Mouse (Mus musculus) embryonic stem cell, embryonic (primary cell): ENCODE data around the gene Defb28.

ENCODE experiments used
- CTCF ChIA-PET, 4 experiments: fragments of 300-600 bp in 2 of 4; fragments of 350-600 bp in 2 of 4; sonication (Branson Sonifier 250); formaldehyde crosslinking; loops; one replicate each; lab custom pipeline; 2022; ENCODE audit warnings: inconsistent platforms in 2 of 4; lab: Charles Lee
- POLR2A ChIA-PET, 4 experiments: fragments of 300-600 bp in 2 of 4; fragments of 350-600 bp in 2 of 4; sonication (Branson Sonifier 250); formaldehyde crosslinking; loops; one replicate each; lab custom pipeline; 2022; ENCODE audit warnings: antibody characterized with exemption in 4 of 4, inconsistent platforms in 1 of 4; lab: Charles Lee

The Defb28 gene

GRCm38 (mm10) chr2:152517981-152518380, at the start of gene Defb28:
Gene Defb28 (plus strand): TSS chr2:152518255.
- ChIA-PET CTCF (interaction anchor here in 2 of 4 experiments (0.5 to 1.1 kb wide), 3 partner anchors 54 to 702 kb away, joined by 3 to 5 read pairs (median 4); partner anchors contain the start of gene Defb21 (in 1 of the 2)), POLR2A (interaction anchor here in 1 of 4 experiments (1.2 kb wide), 1 partner anchor 168 kb away, joined by 3 read pairs; no protein-coding TSS in a partner anchor)

GRCm38 (mm10) chr2:152470973-152471372, 47.1 kb upstream of the Defb28 start:
- POLR2A ChIA-PET: no interaction called here
- CTCF ChIA-PET: no interaction called here

GRCm38 (mm10) chr2:152472434-152472833, 45.6 kb upstream of the Defb28 start:
- CTCF ChIA-PET: interaction anchor here in 3 of 4 experiments (0.6 to 2.2 kb wide), 3 partner anchors 12 to 100 kb away, joined by 3 to 4 read pairs (median 4); partner anchors contain the start of gene Defb21 (in 1 of the 3)
- POLR2A ChIA-PET: interaction anchor here in 1 of 4 experiments (0.7 kb wide), 1 partner anchor 25 kb away, joined by 3 read pairs; no protein-coding TSS in a partner anchor

GRCm38 (mm10) chr2:152476763-152477162, 41.3 kb upstream of the Defb28 start, which contains the start of gene Defb20:
Gene Defb20 (plus strand): TSS chr2:152477063.
- POLR2A ChIA-PET: no interaction called here

GRCm38 (mm10) chr2:152480881-152481280, 37.2 kb upstream of the Defb28 start:
- CTCF ChIA-PET: no interaction called here
- POLR2A ChIA-PET: no interaction called here

More at GRCm38 (mm10) chr2:152476763-152477162, 41.3 kb upstream of the Defb28 start, which contains the start of gene Defb20:
- CTCF ChIA-PET: interaction anchor here in 1 of 4 experiments (0.6 kb wide), 1 partner anchor 68 kb away, joined by 3 read pairs; no protein-coding TSS in a partner anchor

- CTCF ChIA-PET: no interaction called here
- POLR2A ChIA-PET: no interaction called here
Observed at GRCm38 (mm10) chr2:152481726-152482125, 36.3 kb upstream of the Defb28 start.

GRCm38 (mm10) chr2:152487024-152487423, 31.0 kb upstream of the Defb28 start:
- ChIA-PET CTCF (interaction anchor here in 2 of 4 experiments (0.6 to 1.0 kb wide), 4 partner anchors 23 to 777 kb away, joined by 3 to 12 read pairs (median 3); no protein-coding TSS in a partner anchor), POLR2A (interaction anchor here in 1 of 4 experiments (0.6 kb wide), 1 partner anchor 381 kb away, joined by 6 read pairs; no protein-coding TSS in a partner anchor)

GRCm38 (mm10) chr2:152490038-152490437, 28.0 kb upstream of the Defb28 start, which contains the start of gene Defb22:
Gene Defb22 (minus strand): TSS chr2:152490138.
- ChIA-PET CTCF (interaction anchor here in 3 of 4 experiments (0.5 to 1.3 kb wide), 3 partner anchors 94 to 127 kb away, joined by 3 to 7 read pairs (median 3); no protein-coding TSS in a partner anchor), POLR2A (interaction anchor here in 2 of 4 experiments (0.9 to 1.2 kb wide), 2 partner anchors 9 to 196 kb away, joined by 3 to 4 read pairs; no protein-coding TSS in a partner anchor)

- POLR2A ChIA-PET: interaction anchor here in 1 of 4 experiments (0.5 to 1.0 kb wide), 2 partner anchors 45 to 442 kb away, joined by 3 read pairs; no protein-coding TSS in a partner anchor
- CTCF ChIA-PET: interaction anchor here in 3 of 4 experiments (0.5 to 1.3 kb wide), 5 partner anchors 15 to 130 kb away, joined by 3 to 6 read pairs (median 3); no protein-coding TSS in a partner anchor
Observed at GRCm38 (mm10) chr2:152493151-152493550, 24.9 kb upstream of the Defb28 start.

GRCm38 (mm10) chr2:152498020-152498419, 20.0 kb upstream of the Defb28 start:
- ChIA-PET POLR2A (interaction anchor here in 3 of 4 experiments (0.6 to 1.9 kb wide), 7 partner anchors 8 to 278 kb away, joined by 3 to 7 read pairs (median 4); partner anchors contain the start of genes Defb22 (in 1 of the 3) and Defb23 (in 1 of the 3)), CTCF (interaction anchor here (0.5 to 1.5 kb wide), 5 partner anchors 47 to 248 kb away, joined by 3 to 10 read pairs (median 6); no protein-coding TSS in a partner anchor)

GRCm38 (mm10) chr2:152500204-152500862, 17.7 kb upstream of the Defb28 start:
- CTCF ChIA-PET: interaction anchor here in 3 of 4 experiments (0.6 to 1.2 kb wide), 4 partner anchors 104 to 204 kb away, joined by 3 to 5 read pairs (median 4); no protein-coding TSS in a partner anchor
- POLR2A ChIA-PET: interaction anchor here in 2 of 4 experiments (0.5 to 0.9 kb wide), 3 partner anchors 135 to 906 kb away, joined by 3 to 4 read pairs (median 3); no protein-coding TSS in a partner anchor

GRCm38 (mm10) chr2:152500863-152501229, 17.2 kb upstream of the Defb28 start:
- POLR2A ChIA-PET: interaction anchor here in 2 of 4 experiments (0.5 to 0.9 kb wide), 2 partner anchors 136 to 169 kb away, joined by 3 to 4 read pairs; no protein-coding TSS in a partner anchor

GRCm38 (mm10) chr2:152503950-152504349, 14.1 kb upstream of the Defb28 start:
- POLR2A ChIA-PET: interaction anchor here in 2 of 4 experiments (0.6 kb wide), 2 partner anchors 64 to 327 kb away, joined by 3 to 8 read pairs; no protein-coding TSS in a partner anchor
- CTCF ChIA-PET: interaction anchor here in 1 of 4 experiments (0.6 kb wide), 1 partner anchor 68 kb away, joined by 4 read pairs; no protein-coding TSS in a partner anchor

More at GRCm38 (mm10) chr2:152500863-152501229, 17.2 kb upstream of the Defb28 start:
- CTCF ChIA-PET: interaction anchor here in 3 of 4 experiments (1.0 to 1.2 kb wide), 3 partner anchors 105 to 138 kb away, joined by 3 to 5 read pairs (median 4); no protein-coding TSS in a partner anchor

- POLR2A ChIA-PET: no interaction called here
Observed at GRCm38 (mm10) chr2:152511592-152511991, 6.5 kb upstream of the Defb28 start, which contains the start of gene Defb26. Gene Defb26 (minus strand): TSS chr2:152511692.

GRCm38 (mm10) chr2:152516084-152516483, 2.0 kb upstream of the Defb28 start:
- CTCF ChIA-PET: no interaction called here
- POLR2A ChIA-PET: no interaction called here

More at GRCm38 (mm10) chr2:152511592-152511991, 6.5 kb upstream of the Defb28 start, which contains the start of gene Defb26:
- CTCF ChIA-PET: interaction anchor here in 1 of 4 experiments (0.6 kb wide), 1 partner anchor 54 kb away, joined by 5 read pairs; no protein-coding TSS in a partner anchor

- ChIA-PET POLR2A (interaction anchor here in 2 of 4 experiments (0.5 to 1.0 kb wide), 2 partner anchors 196 to 197 kb away, joined by 3 read pairs; no protein-coding TSS in a partner anchor), CTCF (interaction anchor here in 3 of 4 experiments (0.5 to 1.6 kb wide), 9 partner anchors 9 to 111 kb away, joined by 3 read pairs; no protein-coding TSS in a partner anchor)
Observed at GRCm38 (mm10) chr2:152539944-152540710, 22.1 kb downstream of the Defb28 start, which contains the start of gene Defb29. Gene Defb29 (minus strand): TSS chr2:152540098.

GRCm38 (mm10) chr2:152541979-152542378, 23.9 kb downstream of the Defb28 start:
- ChIA-PET POLR2A (no interaction called here), CTCF (interaction anchor here in 2 of 4 experiments (0.6 to 3.0 kb wide), 6 partner anchors 8 to 179 kb away, joined by 3 to 11 read pairs (median 3); partner anchors contain the start of gene Defb36 (in 1 of the 2))
